Mouse (Mus musculus) E14TG2a.4 (cell line): Measurements from ENCODE around the gene Rcc1.

Experiments used
- H3K27me3 ChIP-seq: 2 replicates; pipeline ENCODE4 v1.6.1; 2014; ENCODE audit warnings: low read length, control low read depth; ENCODE audit not compliant: insufficient read depth
- H3K36me3 ChIP-seq: 2 replicates; pipeline ENCODE4 v1.6.1; 2014; ENCODE audit warnings: low read length, control low read depth; ENCODE audit not compliant: insufficient read depth
- H3K4me1 ChIP-seq: replicated peaks from 2 replicates; pipeline ENCODE4 v1.6.1; 2014; ENCODE audit warnings: low read depth, low read length, control low read depth
- H3K4me3 ChIP-seq: replicated peaks from 2 replicates; pipeline ENCODE4 v1.5.1; 2014; ENCODE audit warnings: mild to moderate bottlenecking, low read length
- H3K9me3 ChIP-seq: 2 replicates; pipeline ENCODE4 v1.6.1; 2014; ENCODE audit warnings: low read length, control low read depth
- CTCF ChIP-seq: conservative IDR thresholded peaks from 2 replicates; pipeline ENCODE4 v1.5.1; 2014; ENCODE audit warnings: low read length
- NANOG ChIP-seq: IDR thresholded peaks from 2 replicates; pipeline ENCODE4 v1.6.1; 2014; ENCODE audit warnings: borderline replicate concordance, low read length, mixed read lengths
- POU5F1 ChIP-seq: IDR thresholded peaks from 2 replicates; pipeline ENCODE4 v1.6.1; 2014; ENCODE audit warnings: low read length, borderline replicate concordance

Gene Rcc1

DNA sequence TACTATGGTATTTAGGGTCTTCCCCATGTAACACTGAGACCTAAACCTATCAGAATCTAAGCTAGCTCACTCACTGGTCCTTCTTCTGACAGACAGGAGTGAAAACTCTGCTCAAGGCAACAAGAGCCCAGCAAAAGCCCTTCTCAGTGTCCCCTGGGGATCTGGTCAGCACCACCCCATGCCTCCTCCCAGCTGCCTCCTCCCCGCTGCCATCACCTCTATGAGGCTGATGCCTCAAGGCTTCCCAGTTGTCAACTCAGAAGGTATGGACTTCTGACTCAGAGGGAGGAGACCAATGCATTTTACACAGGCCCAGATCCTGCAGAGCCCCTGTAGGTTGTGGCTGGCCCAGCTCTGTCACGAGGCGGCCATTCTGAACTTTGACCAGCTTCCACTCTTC, 12.0 kb downstream of the Rcc1 start:
- H3K36me3 ChIP-seq, result peaks cover 77% of the 10 kb centered on the region
- no peaks in the 10 kb centered on the region for H3K27me3 ChIP-seq
- no peaks in the 10 kb centered on the region for H3K9me3 ChIP-seq
- peaks cover 80% of the 10 kb centered on the region for H3K4me1 ChIP-seq
- TF ChIP-seq NANOG (no peak), CTCF (no peak), POU5F1 (no peak)
- H3K4me3 ChIP-seq, result no peak overlapping the region

DNA sequence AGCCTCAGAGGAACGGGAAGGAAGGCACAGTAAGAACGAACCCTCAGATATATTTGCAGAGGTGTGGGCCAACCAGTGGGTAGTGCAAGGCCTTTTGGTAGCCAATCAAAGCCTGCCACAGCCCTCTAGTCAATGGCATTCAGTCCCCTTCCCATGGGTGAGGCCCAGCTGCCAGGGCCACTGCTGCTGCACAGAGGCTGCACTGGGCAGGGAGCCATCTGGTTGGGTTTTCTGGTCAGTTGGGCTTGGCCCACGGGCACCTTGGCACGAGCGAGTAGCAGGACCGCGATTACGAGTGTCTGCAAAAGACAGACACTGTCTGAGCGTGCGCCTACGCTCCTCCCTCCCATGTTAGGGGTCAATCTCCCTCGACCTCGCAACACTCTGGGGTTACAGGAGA, 14.5 kb downstream of the Rcc1 start:
- Histone ChIP-seq H3K4me3 (no peak overlapping the region), H3K9me3 (no peaks in the 10 kb centered on the region), H3K4me1 (peaks cover 61% of the 10 kb centered on the region), H3K27me3 (no peaks in the 10 kb centered on the region), H3K36me3 (peaks cover 99% of the 10 kb centered on the region)
- no peak for TF ChIP-seq POU5F1

DNA sequence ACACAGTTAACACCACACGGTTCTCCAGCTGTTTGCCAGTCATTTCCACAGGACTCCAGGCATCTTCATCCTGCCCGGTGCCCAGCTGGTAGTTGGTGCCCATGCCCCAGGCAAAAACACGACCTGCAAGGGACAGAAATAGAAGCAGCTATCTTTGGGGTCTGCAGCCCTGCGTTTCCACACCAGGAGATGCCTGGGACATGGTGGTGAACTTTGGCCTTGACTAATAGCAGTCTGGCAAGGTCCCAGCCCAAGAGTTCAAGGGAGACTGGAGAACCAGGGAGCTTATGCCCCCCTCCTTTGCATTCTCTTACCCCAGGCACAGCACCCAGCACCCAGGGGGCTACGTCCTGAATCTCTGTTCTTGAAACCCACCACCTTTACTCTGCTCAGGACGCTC, 20.5 kb downstream of the Rcc1 start:
- Histone ChIP-seq H3K36me3 (peaks cover 77% of the 10 kb centered on the region), H3K4me3 (no peak overlapping the region), H3K27me3 (no peaks in the 10 kb centered on the region), H3K9me3 (no peaks in the 10 kb centered on the region), H3K4me1 (peaks cover 29% of the 10 kb centered on the region)
- no peak for TF ChIP-seq POU5F1
- no peak for TF ChIP-seq NANOG
- TF ChIP-seq CTCF, result no peak

DNA sequence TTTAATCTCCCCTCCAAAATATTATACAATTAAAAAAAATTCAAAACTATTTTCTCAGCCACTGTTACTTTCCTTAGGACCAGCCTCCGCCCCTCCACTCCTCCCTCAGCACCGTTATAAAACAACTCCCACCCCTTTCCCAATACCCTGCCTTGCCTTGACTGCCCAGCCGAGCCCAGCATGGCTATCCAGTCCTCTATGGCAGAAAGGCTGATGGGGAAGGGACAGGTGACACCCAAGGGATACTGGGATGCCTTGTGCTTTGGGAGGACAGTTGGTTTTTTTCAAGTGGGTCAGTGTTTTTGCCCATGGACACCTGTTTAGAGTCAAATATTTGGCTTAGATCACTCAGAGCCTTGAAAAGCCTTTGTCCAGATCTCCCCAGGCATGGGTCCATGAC, 21.4 kb downstream of the Rcc1 start:
- Histone ChIP-seq H3K27me3 (no peaks in the 10 kb centered on the region), H3K4me3 (no peak overlapping the region), H3K4me1 (peaks cover 25% of the 10 kb centered on the region), H3K9me3 (no peaks in the 10 kb centered on the region), H3K36me3 (peaks cover 76% of the 10 kb centered on the region)
- TF ChIP-seq NANOG (no peak), POU5F1 (no peak), CTCF (no peak)

DNA sequence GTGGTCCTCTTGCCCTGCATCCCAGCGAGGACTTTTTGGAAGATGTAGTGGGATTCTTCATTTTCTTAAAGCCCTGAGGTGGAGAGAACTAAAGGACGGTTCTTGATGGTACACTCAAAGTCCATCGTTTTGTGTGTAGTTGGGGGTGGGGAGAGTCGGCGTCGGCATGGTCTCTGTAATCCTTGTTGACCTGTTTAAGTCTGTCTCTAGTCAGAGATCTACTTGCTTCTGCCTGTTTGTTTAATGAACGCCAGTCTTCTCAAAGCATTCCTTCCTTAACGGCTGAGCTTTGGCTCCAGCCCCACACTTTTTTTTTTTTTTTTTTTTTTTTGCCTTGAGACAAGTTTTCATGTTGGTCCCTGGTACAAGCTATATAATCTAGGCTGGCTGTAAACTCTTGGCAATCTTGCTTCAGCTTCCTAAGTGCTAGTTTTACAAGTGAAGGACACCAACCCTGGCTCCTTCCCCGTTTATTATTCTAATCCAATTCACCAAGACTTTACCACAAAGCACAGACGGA, 23.5 kb downstream of the Rcc1 start:
- Histone ChIP-seq H3K4me1 (peaks cover 31% of the 10 kb centered on the region), H3K4me3 (peak overlapping the region; percentile 91), H3K27me3 (no peaks in the 10 kb centered on the region), H3K9me3 (no peaks in the 10 kb centered on the region), H3K36me3 (peaks cover 76% of the 10 kb centered on the region)
- TF ChIP-seq POU5F1 (no peak), NANOG (no peak), CTCF (no peak)

DNA sequence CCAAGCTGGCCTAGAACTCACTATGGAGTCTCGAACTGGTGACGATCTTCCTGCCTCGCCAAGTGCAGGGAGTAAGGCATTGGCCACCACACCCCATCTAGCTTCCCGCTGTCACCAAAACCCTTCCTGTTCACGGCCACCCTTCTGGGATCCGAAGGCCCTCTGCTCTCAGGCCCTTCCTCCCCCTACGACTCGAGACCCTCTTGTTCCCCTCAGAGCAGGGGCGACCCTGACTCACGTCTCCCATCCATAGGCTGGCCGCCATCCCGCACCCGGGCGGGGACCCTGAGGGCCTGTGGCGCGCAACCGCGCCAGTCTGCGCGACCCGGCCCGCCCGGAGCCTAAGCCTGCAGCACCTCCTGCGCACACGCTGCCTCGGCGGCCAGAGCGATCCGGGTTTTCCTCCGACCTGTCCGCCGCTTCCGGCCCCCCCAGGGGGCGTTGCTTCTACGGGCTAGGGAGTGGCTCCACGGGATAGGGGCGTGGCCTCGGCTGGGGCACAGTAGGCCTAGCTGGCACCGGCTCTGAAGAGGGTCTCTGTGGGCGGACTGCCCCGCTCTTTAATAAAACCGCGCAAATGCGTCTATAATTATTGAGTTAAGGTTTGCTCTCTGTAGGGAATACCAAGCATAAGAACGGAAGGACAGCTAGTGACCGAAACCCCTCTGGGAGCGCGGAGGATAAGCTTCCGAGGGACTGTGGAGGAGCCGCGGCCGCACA, 24.1 kb downstream of the Rcc1 start, which contains the start of gene Trnau1ap:
Gene Trnau1ap, minus strand, starts transcription at position 424 of the 720 bp plus-strand sequence.
- Histone ChIP-seq H3K27me3 (no peaks in the 10 kb centered on the region), H3K9me3 (no peaks in the 10 kb centered on the region), H3K36me3 (peaks cover 76% of the 10 kb centered on the region), H3K4me3 (peak within 1 kb of the TSS; percentile 91), H3K4me1 (peaks cover 31% of the 10 kb centered on the region)
- TF ChIP-seq POU5F1 (no peak), CTCF (no peak), NANOG (no peak)

DNA sequence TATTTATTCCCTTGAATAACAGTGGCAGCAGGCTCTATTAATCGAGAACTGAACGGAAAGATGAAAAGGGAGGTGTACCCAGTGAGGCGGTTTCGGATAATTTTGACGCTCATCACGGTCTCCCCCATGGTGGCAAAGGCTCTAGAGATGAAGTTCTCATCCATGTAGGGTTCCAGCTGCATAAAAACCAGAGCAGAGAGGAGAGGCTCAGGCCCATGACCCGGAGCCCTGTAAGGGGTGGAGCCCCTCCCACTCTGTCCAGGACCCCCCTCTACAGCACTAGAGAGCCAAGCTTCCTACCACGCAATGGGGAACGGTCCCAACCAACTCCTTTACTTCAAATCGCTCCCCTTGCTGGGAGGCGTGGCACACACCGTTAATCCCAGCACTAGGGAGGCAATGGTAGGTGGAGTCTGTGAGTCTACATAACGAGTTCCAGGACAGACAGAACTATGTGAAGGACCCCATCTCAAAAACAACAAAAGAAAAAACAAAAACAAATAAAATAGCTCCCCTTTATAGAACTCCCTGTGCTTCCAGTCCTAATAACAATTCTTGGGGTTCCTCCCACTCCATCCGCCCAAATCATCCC, 24.9 kb downstream of the Rcc1 start:
- no peaks in the 10 kb centered on the region for H3K27me3 ChIP-seq
- peaks cover 76% of the 10 kb centered on the region for H3K36me3 ChIP-seq
- TF ChIP-seq CTCF (no peak), NANOG (no peak), POU5F1 (no peak)
- peak overlapping the region; percentile 91 for H3K4me3 ChIP-seq
- no peaks in the 10 kb centered on the region for H3K9me3 ChIP-seq
- H3K4me1 ChIP-seq, result peaks cover 31% of the 10 kb centered on the region

DNA sequence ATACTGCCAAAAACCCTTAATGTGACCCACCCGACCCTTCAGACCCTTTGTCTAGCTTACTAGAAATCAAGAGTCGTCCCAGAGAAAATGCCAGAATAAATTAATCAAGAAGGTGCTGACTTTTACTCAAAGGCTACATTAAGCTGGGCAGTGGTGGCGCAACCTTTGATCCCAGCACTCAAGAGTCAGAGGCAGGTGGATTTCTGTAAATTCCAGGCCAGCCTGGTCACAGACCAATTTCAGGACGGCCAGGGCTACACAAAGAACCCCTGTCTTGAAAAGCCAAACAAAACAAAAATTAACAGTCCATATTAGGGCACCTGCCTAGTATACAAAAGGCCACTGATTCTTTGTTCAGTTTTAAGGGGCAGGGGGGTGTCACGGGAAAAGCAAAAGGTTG, 26.9 kb downstream of the Rcc1 start:
- Histone ChIP-seq H3K4me1 (peaks cover 31% of the 10 kb centered on the region), H3K4me3 (no peak overlapping the region), H3K27me3 (no peaks in the 10 kb centered on the region), H3K9me3 (no peaks in the 10 kb centered on the region), H3K36me3 (peaks cover 74% of the 10 kb centered on the region)
- TF ChIP-seq POU5F1, result no peak
- TF ChIP-seq NANOG, result no peak
- TF ChIP-seq CTCF, result no peak

DNA sequence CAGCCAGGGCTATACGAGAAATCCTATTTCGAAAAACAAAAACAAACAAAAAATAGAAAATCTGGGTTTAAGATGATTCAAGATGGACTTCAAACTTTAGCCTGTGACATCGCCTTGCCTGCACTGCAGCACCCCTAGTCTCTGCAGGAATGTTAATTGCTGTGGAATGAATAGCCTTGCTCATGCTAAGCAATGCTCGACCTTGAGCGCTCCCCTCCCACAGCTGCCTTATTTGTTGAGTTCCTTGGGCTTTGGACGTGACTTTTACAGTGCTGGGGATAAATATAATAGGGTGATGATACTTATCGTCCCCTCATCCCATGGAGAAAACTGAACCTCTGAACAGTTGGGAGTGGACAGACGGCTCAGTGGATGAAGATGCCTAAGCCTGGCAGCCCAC, 37.7 kb downstream of the Rcc1 start:
- peak overlapping the region; percentile 43 for H3K4me3 ChIP-seq
- no peaks in the 10 kb centered on the region for H3K9me3 ChIP-seq
- peaks cover 78% of the 10 kb centered on the region for H3K36me3 ChIP-seq
- TF ChIP-seq CTCF, result no peak
- TF ChIP-seq POU5F1, result no peak
- peak; percentile 82 for TF ChIP-seq NANOG
- H3K27me3 ChIP-seq, result no peaks in the 10 kb centered on the region
- H3K4me1 ChIP-seq, result peaks cover 61% of the 10 kb centered on the region
